Mouse (Mus musculus) fibroblast of lung, adult 2 months (primary cell): Measurements from ENCODE around the gene Cables2.
"Not testable (repeated sequence)": the region's sequence is repeated elsewhere in the genome, so short reads cannot be mapped to it uniquely, and the experiment has no call there.

ENCODE experiments used
- DNase-seq: peaks from one replicate; pipeline ENCODE4 v3.0.0-alpha.2; 2011; ENCODE audit warnings: low read depth

Gene Cables2

GRCm38 (mm10) chr2:180277773-180278320, 4.6 kb upstream of the Cables2 start:
- no peak for DNase-seq

GRCm38 (mm10) chr2:180276851-180277259, 3.6 kb upstream of the Cables2 start:
- DNase-seq, result no peak

GRCm38 (mm10) chr2:180276385-180276784, 3.1 kb upstream of the Cables2 start:
- DNase-seq, result no peak

- no peak for DNase-seq
These were observed 2.5 kb upstream of the Cables2 start for GRCm38 (mm10) chr2:180275836-180276235.

- no peak for DNase-seq
These were observed 1.2 kb upstream of the Cables2 start for GRCm38 (mm10) chr2:180274523-180274922.

GRCm38 (mm10) chr2:180272884-180273321, 393 bp downstream of the Cables2 start:
- no peak for DNase-seq

GRCm38 (mm10) chr2:180271804-180272395, 1.4 kb downstream of the Cables2 start:
- no peak for DNase-seq

GRCm38 (mm10) chr2:180270537-180271255, 2.6 kb downstream of the Cables2 start:
- no peak for DNase-seq

- no peak for DNase-seq
These were observed 4.0 kb downstream of the Cables2 start for GRCm38 (mm10) chr2:180269329-180269728.

- DNase-seq, result no peak
These were observed 5.3 kb downstream of the Cables2 start for GRCm38 (mm10) chr2:180267955-180268354.

GRCm38 (mm10) chr2:180262891-180263290, 10.4 kb downstream of the Cables2 start:
- DNase-seq, result no peak

- DNase-seq, result no peak
These were observed 10.9 kb downstream of the Cables2 start for GRCm38 (mm10) chr2:180262441-180262840.

- no peak for DNase-seq
These were observed 11.4 kb downstream of the Cables2 start for GRCm38 (mm10) chr2:180261901-180262300.

- no peak for DNase-seq
These were observed 12.5 kb downstream of the Cables2 start for GRCm38 (mm10) chr2:180260610-180261480.

- DNase-seq, result not testable (repeated sequence)
These were observed 13.3 kb downstream of the Cables2 start for GRCm38 (mm10) chr2:180259826-180260609.

GRCm38 (mm10) chr2:180258951-180259484, 14.3 kb downstream of the Cables2 start:
- DNase-seq, result not testable (repeated sequence)

- DNase-seq, result no peak
These were observed 15.1 kb downstream of the Cables2 start for GRCm38 (mm10) chr2:180257963-180258865.

- peak; percentile 100 for DNase-seq
These were observed 16.2 kb downstream of the Cables2 start, which contains the start of gene Rps21 for GRCm38 (mm10) chr2:180257001-180257521. Gene Rps21 (plus strand): TSS chr2:180257377.

GRCm38 (mm10) chr2:180256296-180257000, 16.8 kb downstream of the Cables2 start:
- no peak for DNase-seq
